20 mouse cellular contexts compared by ENCODE assay signal in genomic region chr17:84129204-84129603, GRCm38 (mm10). TPM values are rescaled to one million over a fixed set of nuclear protein-coding genes. Genes with fewer than 3 reads are reported as not detected.
DNase-seq lines count a peak whose midpoint lies in the region; ATAC-seq and TF ChIP-seq lines count a peak whose summit lies in the region.
"Had no signal": no experiment of that assay in that cellular context is flagged by ENCODE, and none has a peak within 500 bp of the region (broad histone marks: within the 10 kb centered on the region; RNA-seq: fewer than 3 reads in every experiment).

No protein-coding gene starts in this region.

- peaks cover 44% of the 10 kb centered on the region for H3K4me1 ChIP-seq in liver, embryonic 15.5 days (replicated peaks)
- H3K4me1 ChIP-seq in liver, embryonic 11.5 days (replicated peaks; ENCODE audit: control insufficient read depth, insufficient read depth, low read length), result peaks cover 4% of the 10 kb centered on the region; the same call in 1 of the 2 replicates
- H3K4me1 ChIP-seq in embryonic facial prominence, embryonic 15.5 days, result peaks cover 6% of the 10 kb centered on the region; the same call in 1 of the 2 replicates
- H3K4me1 ChIP-seq in kidney, embryonic 14.5 days (ENCODE audit: control insufficient read depth, insufficient read depth, low read length), result no peaks in the 10 kb centered on the region; the same call in 1 of the 2 replicates
- peaks cover 22% of the 10 kb centered on the region for H3K4me1 ChIP-seq in limb, embryonic 10.5 days
- no peaks in the 10 kb centered on the region for H3K4me1 ChIP-seq in cerebellum, adult 2 months (ENCODE audit: control insufficient read depth, insufficient read depth, low read length)
- H3K4me1 ChIP-seq: neural tube, embryonic 12.5 days had no signal

- no peak for DNase-seq in liver, embryonic 11.5 days (ENCODE audit: low spot score)
- DNase-seq in limb, embryonic 10.5 days (ENCODE audit: low spot score), result no peak
- no peak for DNase-seq in cerebellum, adult 2 months
- no peak for DNase-seq in gastrocnemius, postnatal 14 days
- DNase-seq in layer of hippocampus, postnatal 25 days (ENCODE audit: extremely low spot score in 1 of 2, low spot score in 1 of 2), result no peak
- DNase-seq: B cell, adult 2 months; cerebellum, adult 9-10 months; embryo, embryonic 11 days; gastrocnemius, adult 2 months; left cerebral cortex, postnatal 4 days; lung, adult 2 months; right cerebral cortex, postnatal 25 days had no signal

- H3K9me3 ChIP-seq in liver, embryonic 15.5 days (replicated peaks), result no peaks in the 10 kb centered on the region
- H3K9me3 ChIP-seq in liver, embryonic 11.5 days (ENCODE audit: control insufficient read depth, low read length), result no peaks in the 10 kb centered on the region
- H3K9me3 ChIP-seq in embryonic facial prominence, embryonic 15.5 days (replicated peaks), result no peaks in the 10 kb centered on the region
- H3K9me3 ChIP-seq in kidney, embryonic 14.5 days (ENCODE audit: control insufficient read depth, low read length), result no peaks in the 10 kb centered on the region
- no peaks in the 10 kb centered on the region for H3K9me3 ChIP-seq in limb, embryonic 10.5 days (replicated peaks)
- H3K9me3 ChIP-seq: heart, embryonic 10.5 days; megakaryocyte, embryonic 14.5 days; neural tube, embryonic 12.5 days had no signal

- no peak overlapping the region for H3K9ac ChIP-seq in liver, embryonic 15.5 days
- no peak overlapping the region for H3K9ac ChIP-seq in liver, embryonic 11.5 days (ENCODE audit: low read depth, low read length)
- H3K9ac ChIP-seq in embryonic facial prominence, embryonic 15.5 days, result no peak overlapping the region
- no peak overlapping the region for H3K9ac ChIP-seq in kidney, embryonic 14.5 days (ENCODE audit: low read depth, low read length)
- H3K9ac ChIP-seq: neural tube, embryonic 12.5 days had no signal

- TF ChIP-seq CTCF in cerebellum, adult 2 months (IDR thresholded peaks at IDR 0.05; ENCODE audit: borderline replicate concordance, insufficient read depth, low read depth, low read length), result no peak

- H3K4me3 ChIP-seq in liver, embryonic 15.5 days (replicated peaks), result no peak overlapping the region
- no peak overlapping the region for H3K4me3 ChIP-seq in liver, embryonic 11.5 days (ENCODE audit: low read depth, low read length)
- no peak overlapping the region for H3K4me3 ChIP-seq in embryonic facial prominence, embryonic 15.5 days (replicated peaks)
- H3K4me3 ChIP-seq in kidney, embryonic 14.5 days (ENCODE audit: low read length), result no peak overlapping the region
- no peak overlapping the region for H3K4me3 ChIP-seq in limb, embryonic 10.5 days
- H3K4me3 ChIP-seq in cerebellum, adult 2 months (replicated peaks; ENCODE audit: insufficient read depth, low read depth, low read length), result no peak overlapping the region
- H3K4me3 ChIP-seq: gastrocnemius, adult 2 months; heart, embryonic 10.5 days; megakaryocyte, embryonic 14.5 days; neural tube, embryonic 12.5 days had no signal

- intact Hi-C loops in gastrocnemius, postnatal 14 days (cut with DNase I; ENCODE audit: low total_unique reads), result no loop called here

- no peak overlapping the region for H3K4me2 ChIP-seq in liver, embryonic 15.5 days
- H3K4me2 ChIP-seq in liver, embryonic 11.5 days, result no peak overlapping the region
- no peak overlapping the region for H3K4me2 ChIP-seq in embryonic facial prominence, embryonic 15.5 days (replicated peaks)
- no peak overlapping the region for H3K4me2 ChIP-seq in kidney, embryonic 14.5 days (replicated peaks; ENCODE audit: low read depth, low read length)
- H3K4me2 ChIP-seq: neural tube, embryonic 12.5 days had no signal

- 78% methylated on average over 13 of the region's 13 CpGs for WGBS in liver, embryonic 15.5 days (ENCODE audit: insufficient replicate concordance)
- WGBS in liver, embryonic 11.5 days, result 78% methylated on average over 13 of the region's 13 CpGs
- WGBS in embryonic facial prominence, embryonic 15.5 days, result 64% methylated on average over 13 of the region's 13 CpGs
- 58% methylated on average over 13 of the region's 13 CpGs for WGBS in kidney, embryonic 14.5 days
- 72% methylated on average over 13 of the region's 13 CpGs for WGBS in limb, embryonic 10.5 days
- WGBS in cerebellum, adult 2 months, result 67% methylated on average over 13 of the region's 13 CpGs

- no peak for ATAC-seq in liver, embryonic 15.5 days (ENCODE audit: insufficient read depth)
- no peak for ATAC-seq in liver, embryonic 11.5 days (replicated peaks; ENCODE audit: low FRiP score)
- peak; percentile 21; the same call in 1 of the 2 replicates for ATAC-seq in embryonic facial prominence, embryonic 15.5 days (ENCODE audit: insufficient number of reproducible peaks, low FRiP score, low TSS enrichment, low read depth)
- no peak for ATAC-seq in kidney, embryonic 14.5 days (ENCODE audit: low FRiP score, low TSS enrichment)
- ATAC-seq: forebrain, embryonic 16.5 days had no signal

- no peaks in the 10 kb centered on the region for H3K36me3 ChIP-seq in liver, embryonic 15.5 days (replicated peaks)
- H3K36me3 ChIP-seq in liver, embryonic 11.5 days (ENCODE audit: control insufficient read depth, insufficient read depth, low read length), result no peaks in the 10 kb centered on the region
- no peaks in the 10 kb centered on the region for H3K36me3 ChIP-seq in embryonic facial prominence, embryonic 15.5 days
- no peaks in the 10 kb centered on the region for H3K36me3 ChIP-seq in kidney, embryonic 14.5 days (ENCODE audit: control insufficient read depth, insufficient read depth, low read length)
- H3K36me3 ChIP-seq in limb, embryonic 10.5 days, result no peaks in the 10 kb centered on the region
- H3K36me3 ChIP-seq: G1E; heart, embryonic 10.5 days; neural tube, embryonic 12.5 days had no signal

- H3K27me3 ChIP-seq in liver, embryonic 15.5 days, result no peaks in the 10 kb centered on the region
- no peaks in the 10 kb centered on the region for H3K27me3 ChIP-seq in liver, embryonic 11.5 days (replicated peaks; ENCODE audit: control insufficient read depth, insufficient read depth, low read length)
- no peaks in the 10 kb centered on the region for H3K27me3 ChIP-seq in embryonic facial prominence, embryonic 15.5 days
- H3K27me3 ChIP-seq in kidney, embryonic 14.5 days (ENCODE audit: control insufficient read depth, insufficient read depth, low read length), result no peaks in the 10 kb centered on the region
- H3K27me3 ChIP-seq in limb, embryonic 10.5 days (ENCODE audit: low read depth, poor library complexity, severe bottlenecking), result no peaks in the 10 kb centered on the region
- no peaks in the 10 kb centered on the region for H3K27me3 ChIP-seq in cerebellum, adult 2 months (ENCODE audit: control insufficient read depth, insufficient read depth, low read length)
- H3K27me3 ChIP-seq: megakaryocyte, embryonic 14.5 days; neural tube, embryonic 12.5 days had no signal

- TF ChIP-seq POLR2A in cerebellum, adult 2 months (IDR thresholded peaks at IDR 0.05; ENCODE audit: borderline replicate concordance, insufficient read depth, low read length), result no peak

- 0 out of 2 replicates have a peak overlapping the region, but pooled peaks have one; percentile 25 for H3K27ac ChIP-seq in liver, embryonic 15.5 days (replicated peaks)
- no peak overlapping the region for H3K27ac ChIP-seq in liver, embryonic 11.5 days (ENCODE audit: low read depth, low read length)
- peak overlapping the region; percentile 39; the same call in 1 of the 2 replicates for H3K27ac ChIP-seq in embryonic facial prominence, embryonic 15.5 days (replicated peaks)
- H3K27ac ChIP-seq in kidney, embryonic 14.5 days (ENCODE audit: low read depth, low read length), result peak overlapping the region; percentile 18; the same call in 1 of the 2 replicates
- peak overlapping the region; percentile 36; the same call in 1 of the 2 replicates for H3K27ac ChIP-seq in limb, embryonic 10.5 days
- H3K27ac ChIP-seq in cerebellum, adult 2 months (ENCODE audit: insufficient read depth, low read length), result no peak overlapping the region
- H3K27ac ChIP-seq: gastrocnemius, adult 2 months; heart, embryonic 10.5 days; neural tube, embryonic 12.5 days had no signal

RNA-seq across cellular contexts. Expression of gene Zfp36l2, which starts 58.5 kb away (rescaled TPM):
- 6.8 and 7.4 TPM in 2 replicates for polyA plus RNA-seq in liver, embryonic 15.5 days (2015; fragmentation: Nextera tagmentation; extraction: Ambion mirVana)
- 24.7 and 26.7 TPM in 2 replicates for polyA plus RNA-seq in liver, embryonic 11.5 days (2014; fragmentation: Nextera tagmentation; extraction: Ambion mirVana)
- 22.8 and 23.1 TPM in 2 replicates for polyA plus RNA-seq in embryonic facial prominence, embryonic 15.5 days (2015; fragmentation: Nextera tagmentation; extraction: Ambion mirVana)
- polyA plus RNA-seq in kidney, embryonic 14.5 days (2014; fragmentation: Nextera tagmentation; extraction: Ambion mirVana), result 22.5 and 24.3 TPM in 2 replicates
- 13.4 and 14.2 TPM in 2 replicates for polyA plus RNA-seq in limb, embryonic 10.5 days (2016; fragmentation: Nextera tagmentation; extraction: Ambion mirVana)
- 14.2 and 15.9 TPM in 2 replicates for polyA plus RNA-seq in cerebellum, adult 2 months (2012; rRNA removed)
- total RNA-seq in gastrocnemius, postnatal 14 days (2021), result 10 to 100 TPM; 17.0 to 21.3 TPM
- 10 to 100 TPM; 26.6 to 28.7 TPM for total RNA-seq in layer of hippocampus, postnatal 25 days (2021)

Comparison
In these comparisons a context has a peak if more than half of its experiments do, and no peak if none do; other contexts are left out.
1. H3K27ac ChIP-seq: peak in liver, embryonic 15.5 days (single experiment), embryonic facial prominence, embryonic 15.5 days (single experiment), kidney, embryonic 14.5 days (single experiment) and limb, embryonic 10.5 days (single experiment); none in liver, embryonic 11.5 days (single experiment) and cerebellum, adult 2 months (single experiment).